Mouse (Mus musculus) myocyte (in vitro differentiated cells): ENCODE measurements around the gene Mfap4. TPM values are rescaled to one million over a fixed set of nuclear protein-coding genes. Genes with fewer than 3 reads are reported as not detected.

ENCODE experiments used
- H3K27me3 ChIP-seq: one replicate; pipeline ENCODE4 v1.6.1; 2011; ENCODE audit not compliant: control insufficient read depth, insufficient read depth, insufficient read length
- H3K36me3 ChIP-seq: one replicate; pipeline ENCODE4 v1.6.1; 2011; ENCODE audit not compliant: control insufficient read depth, insufficient read depth
- H3K4me2 ChIP-seq: one replicate; pipeline ENCODE4 v1.6.1; 2011; ENCODE audit warnings: low read depth, control low read depth
- H3K4me3 ChIP-seq: one replicate; pipeline ENCODE4 v1.5.1; 2011; ENCODE audit warnings: mild to moderate bottlenecking, control low read depth, moderate library complexity
- H3K79me2 ChIP-seq: one replicate; pipeline ENCODE4 v1.6.1; 2011; ENCODE audit not compliant: control insufficient read depth, insufficient read depth
- H3ac ChIP-seq: one replicate; pipeline ENCODE4 v1.6.1; 2011; ENCODE audit not compliant: control insufficient read depth, insufficient read length
- CEBPB ChIP-seq: IDR thresholded peaks from 2 replicates; pipeline ENCODE4 v1.6.1; 2011; ENCODE audit warnings: mild to moderate bottlenecking, moderate library complexity; ENCODE audit not compliant: poor library complexity, insufficient read depth, severe bottlenecking
- E2F4 ChIP-seq: IDR thresholded peaks from one replicate; pipeline ENCODE4 v1.6.1; 2011; ENCODE audit warnings: mild to moderate bottlenecking, control low read depth, moderate library complexity; ENCODE audit not compliant: insufficient read depth
- MAX ChIP-seq: IDR thresholded peaks from one replicate; pipeline ENCODE4 v1.6.1; 2011; ENCODE audit warnings: low read depth, mild to moderate bottlenecking, control low read depth
- MYOD1 ChIP-seq, 3 experiments: IDR thresholded peaks; one replicate each; pipeline ENCODE4 v1.6.1; 2011; ENCODE audit warnings: control low read depth in 2 of 3, low read depth in 2 of 3, mild to moderate bottlenecking in 2 of 3, moderate library complexity in 1 of 3; ENCODE audit not compliant: insufficient read length in 2 of 3, control insufficient read depth in 1 of 3
- MYOG ChIP-seq, 3 experiments: IDR thresholded peaks; one replicate each; pipeline ENCODE4 v1.6.1; 2011; ENCODE audit warnings: control low read depth in 2 of 3, low read depth in 2 of 3, mild to moderate bottlenecking in 2 of 3; ENCODE audit not compliant: insufficient read length in 2 of 3, control insufficient read depth in 1 of 3, insufficient read depth in 1 of 3
- POLR2A ChIP-seq: IDR thresholded peaks from one replicate; pipeline ENCODE4 v1.6.1; 2011; ENCODE audit warnings: low read depth, mild to moderate bottlenecking, control low read depth, moderate library complexity; ENCODE audit not compliant: insufficient read length
- POLR2AphosphoS2 ChIP-seq: IDR thresholded peaks from one replicate; pipeline ENCODE4 v1.6.1; 2011; ENCODE audit warnings: low read depth, control low read depth; ENCODE audit not compliant: insufficient read length
- REST ChIP-seq: IDR thresholded peaks from one replicate; pipeline ENCODE4 v1.6.1; 2011; ENCODE audit warnings: mild to moderate bottlenecking, control low read depth, moderate library complexity; ENCODE audit not compliant: insufficient read depth, insufficient read length
- SRF ChIP-seq: IDR thresholded peaks from one replicate; pipeline ENCODE4 v1.6.1; 2011; ENCODE audit warnings: low read depth; ENCODE audit not compliant: control insufficient read depth, insufficient read length
- TCF12 ChIP-seq: IDR thresholded peaks from one replicate; pipeline ENCODE4 v1.6.1; 2011; ENCODE audit warnings: mild to moderate bottlenecking, control low read depth; ENCODE audit not compliant: poor library complexity, insufficient read depth, severe bottlenecking
- TCF3 ChIP-seq: IDR thresholded peaks from one replicate; pipeline ENCODE4 v1.6.1; 2011; ENCODE audit warnings: low read depth, control low read depth; ENCODE audit not compliant: insufficient read length
- USF1 ChIP-seq: IDR thresholded peaks from one replicate; pipeline ENCODE4 v1.6.1; 2011; ENCODE audit warnings: low read depth, mild to moderate bottlenecking, control low read depth, moderate library complexity
- polyA plus RNA-seq: library from polyadenylated mRNA; unstranded; fragments of >200 nt; fragmentation: generic; extraction: Trizol; gene quantifications from one replicate; pipeline ENCODE4 v1.2.1, GENCODE M21; 2012; ENCODE audit warnings: missing spikeins

Mfap4 gene
- polyA plus RNA-seq, 1 experiment: 1.1 TPM

- Histone ChIP-seq H3ac (no peak overlapping the region), H3K79me2 (no peaks in the 10 kb centered on the region), H3K4me3 (no peak overlapping the region), H3K36me3 (no peaks in the 10 kb centered on the region), H3K27me3 (no peaks in the 10 kb centered on the region), H3K4me2 (no peak overlapping the region)
- TF ChIP-seq POLR2AphosphoS2 (no peak), MYOD1 (IDR thresholded peaks at IDR 0.05; ENCODE audit: control insufficient read depth in 1 of 3, insufficient read length in 2 of 3, low read depth in 2 of 3) (no peak), TCF3 (no peak), CEBPB (no peak), MYOG (IDR thresholded peaks at IDR 0.05; ENCODE audit: control insufficient read depth in 1 of 3, insufficient read depth in 1 of 3, insufficient read length in 2 of 3, low read depth in 2 of 3) (no peak), E2F4 (no peak), SRF (no peak), TCF12 (no peak), REST (no peak), MAX (no peak), USF1 (no peak), POLR2A (no peak)
Observed at GRCm38 (mm10) chr11:61529268-61529713, 44.1 kb downstream of the Mfap4 start.

- Histone ChIP-seq H3ac (no peak overlapping the region), H3K4me3 (no peak overlapping the region), H3K36me3 (no peaks in the 10 kb centered on the region), H3K27me3 (no peaks in the 10 kb centered on the region), H3K79me2 (no peaks in the 10 kb centered on the region), H3K4me2 (no peak overlapping the region)
- TF ChIP-seq USF1 (no peak), SRF (no peak), POLR2A (no peak), POLR2AphosphoS2 (no peak), MYOD1 (IDR thresholded peaks at IDR 0.05; ENCODE audit: control insufficient read depth in 1 of 3, insufficient read length in 2 of 3, low read depth in 2 of 3) (no peak), TCF3 (no peak), CEBPB (no peak), E2F4 (no peak), MYOG (IDR thresholded peaks at IDR 0.05; ENCODE audit: control insufficient read depth in 1 of 3, insufficient read depth in 1 of 3, insufficient read length in 2 of 3, low read depth in 2 of 3) (no peak), MAX (no peak), REST (no peak)
Observed at GRCm38 (mm10) chr11:61532820-61533219, 47.6 kb downstream of the Mfap4 start.

GRCm38 (mm10) chr11:61533571-61533970 lies 48.3 kb downstream of the Mfap4 start:
- Histone ChIP-seq H3K4me2 (no peak overlapping the region), H3K36me3 (no peaks in the 10 kb centered on the region), H3ac (no peak overlapping the region), H3K4me3 (no peak overlapping the region), H3K79me2 (no peaks in the 10 kb centered on the region), H3K27me3 (no peaks in the 10 kb centered on the region)
- TF ChIP-seq TCF3 (no peak), REST (no peak), CEBPB (no peak), MYOG (IDR thresholded peaks at IDR 0.05; ENCODE audit: control insufficient read depth in 1 of 3, insufficient read depth in 1 of 3, insufficient read length in 2 of 3, low read depth in 2 of 3) (no peak), MAX (no peak)

- no peak overlapping the region for H3K4me3 ChIP-seq
- H3K4me2 ChIP-seq: no peak overlapping the region
- H3K79me2 ChIP-seq: no peaks in the 10 kb centered on the region
- no peak for TF ChIP-seq TCF3
- no peak for TF ChIP-seq POLR2AphosphoS2
- TF ChIP-seq SRF: no peak
- TF ChIP-seq MYOD1 (IDR thresholded peaks at IDR 0.05; ENCODE audit: control insufficient read depth in 1 of 3, insufficient read length in 2 of 3, low read depth in 2 of 3): no peak
- TF ChIP-seq MYOG (IDR thresholded peaks at IDR 0.05; ENCODE audit: control insufficient read depth in 1 of 3, insufficient read depth in 1 of 3, insufficient read length in 2 of 3, low read depth in 2 of 3): no peak
- TF ChIP-seq CEBPB: no peak
- no peak for TF ChIP-seq REST
- H3ac ChIP-seq: no peak overlapping the region
- H3K27me3 ChIP-seq: no peaks in the 10 kb centered on the region
- H3K36me3 ChIP-seq: no peaks in the 10 kb centered on the region
Observed at GRCm38 (mm10) chr11:61535530-61535929, 50.3 kb downstream of the Mfap4 start.

- TF ChIP-seq REST (no peak), POLR2A (no peak), TCF12 (no peak), TCF3 (no peak), MAX (no peak), CEBPB (no peak), POLR2AphosphoS2 (no peak), E2F4 (no peak), MYOD1 (IDR thresholded peaks at IDR 0.05; ENCODE audit: control insufficient read depth in 1 of 3, insufficient read length in 2 of 3, low read depth in 2 of 3) (no peak), MYOG (IDR thresholded peaks at IDR 0.05; ENCODE audit: control insufficient read depth in 1 of 3, insufficient read depth in 1 of 3, insufficient read length in 2 of 3, low read depth in 2 of 3) (no peak), USF1 (no peak), SRF (no peak)
Observed at GRCm38 (mm10) chr11:61536952-61537351, 51.7 kb downstream of the Mfap4 start.

More at GRCm38 (mm10) chr11:61536952-61537351, 51.7 kb downstream of the Mfap4 start:
- Histone ChIP-seq H3K4me3 (no peak overlapping the region), H3K36me3 (no peaks in the 10 kb centered on the region), H3ac (no peak overlapping the region), H3K27me3 (no peaks in the 10 kb centered on the region), H3K4me2 (no peak overlapping the region), H3K79me2 (no peaks in the 10 kb centered on the region)
